Mouse (Mus musculus) adipocyte (in vitro differentiated cells): ENCODE results near the gene Arl3.

ENCODE experiments used
- DNase-seq: peaks from one replicate; pipeline ENCODE4 v3.0.0-alpha.2; 2016; ENCODE audit warnings: low spot score

Arl3 gene

DNA sequence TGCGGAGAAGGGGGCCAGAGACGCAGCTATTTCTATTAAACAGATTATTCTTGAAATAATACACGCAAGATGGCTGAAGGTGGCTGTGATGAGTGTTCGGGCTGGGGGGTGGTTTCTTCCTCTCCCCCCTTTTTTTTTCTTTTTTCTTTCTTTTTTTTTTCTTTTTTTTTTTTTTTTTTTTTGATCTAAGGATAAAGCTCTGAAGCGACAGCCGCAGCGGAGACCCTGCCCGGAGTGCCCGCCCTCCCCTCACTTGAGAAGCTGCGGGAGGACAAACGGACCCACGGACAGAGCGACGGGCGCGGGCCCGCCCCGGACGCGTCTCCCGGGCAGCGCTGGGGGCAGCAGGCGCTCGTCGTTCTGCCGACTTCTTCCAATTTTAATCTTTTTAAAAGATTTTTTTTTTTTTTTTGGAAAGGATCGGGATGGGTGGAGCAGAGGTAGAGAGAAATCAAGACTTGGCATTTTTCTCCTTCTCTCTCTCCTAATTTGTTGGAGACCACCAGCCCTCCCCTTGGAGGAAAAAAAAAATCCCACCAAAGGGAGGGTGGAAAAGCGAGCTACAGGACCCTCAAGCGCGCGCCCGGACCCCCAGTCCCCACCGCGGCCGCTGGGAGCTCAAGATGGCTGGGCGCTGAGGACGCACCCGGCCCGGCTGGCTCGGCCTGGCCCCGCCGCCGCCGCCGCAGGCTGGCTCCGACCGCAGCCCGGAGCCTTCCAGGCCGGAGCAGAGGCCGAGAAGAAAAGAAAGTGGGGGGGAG is 72.2 kb downstream of the Arl3 start:
- peak; percentile 66 for DNase-seq

- peak; percentile 100 for DNase-seq
Measured at GRCm38 (mm10) chr19:46499836-46500580, 73.0 kb downstream of the Arl3 start.

DNA sequence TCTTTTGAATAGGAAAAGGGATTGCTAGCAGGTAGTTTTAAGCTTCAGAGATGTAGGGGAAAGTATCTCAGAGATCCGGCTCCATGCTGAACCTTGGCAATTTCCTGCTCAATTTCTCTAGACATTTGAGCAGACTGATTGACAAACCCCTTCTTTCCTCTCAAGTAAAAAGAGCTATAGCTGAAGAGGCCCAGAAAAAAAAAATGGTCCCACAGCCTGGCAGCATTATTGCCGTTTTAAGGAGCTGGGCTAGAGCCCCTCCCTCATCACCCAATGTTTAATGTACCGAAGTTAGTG is 73.5 kb downstream of the Arl3 start:
- DNase-seq, result no peak

DNA sequence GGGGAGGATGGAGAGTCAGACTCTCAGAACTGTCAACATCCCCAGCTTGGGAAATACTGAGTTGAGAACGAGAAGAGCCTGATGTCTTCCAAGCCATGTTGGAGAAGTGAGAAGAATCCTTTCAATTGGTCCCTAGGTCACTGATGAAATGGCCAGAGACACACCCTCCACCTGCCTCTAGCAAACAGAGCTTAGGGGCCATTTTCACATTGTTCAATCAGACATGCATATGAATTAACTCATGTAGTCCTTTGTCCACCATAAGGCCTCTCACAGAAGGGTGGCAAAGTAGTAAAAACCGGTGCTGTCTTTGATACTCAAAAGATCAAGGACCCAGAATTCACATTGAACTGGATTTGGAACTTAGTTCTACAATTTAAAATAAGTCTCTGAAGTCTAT is 75.8 kb downstream of the Arl3 start:
- DNase-seq, result no peak

DNA sequence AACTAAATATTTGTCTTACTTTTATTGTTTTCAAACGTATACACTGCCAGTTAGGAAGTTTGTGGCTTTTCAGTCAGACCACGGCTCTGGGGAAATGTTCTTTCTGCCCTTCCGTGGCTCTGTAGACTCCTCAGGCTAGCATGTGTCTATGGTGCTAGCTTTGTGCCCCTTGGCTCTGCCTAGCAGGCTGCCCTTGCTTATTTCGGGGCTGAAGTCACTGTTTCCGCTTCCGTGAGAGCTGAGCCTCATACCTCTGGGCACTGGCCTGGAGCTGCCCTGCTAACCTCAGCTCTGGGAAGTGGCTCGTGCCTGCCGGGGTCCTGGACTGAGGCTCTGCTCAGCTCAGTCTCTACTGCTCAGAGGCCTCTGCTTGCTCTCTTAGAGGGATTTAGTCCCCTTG is 77.9 kb downstream of the Arl3 start:
- no peak for DNase-seq

DNA sequence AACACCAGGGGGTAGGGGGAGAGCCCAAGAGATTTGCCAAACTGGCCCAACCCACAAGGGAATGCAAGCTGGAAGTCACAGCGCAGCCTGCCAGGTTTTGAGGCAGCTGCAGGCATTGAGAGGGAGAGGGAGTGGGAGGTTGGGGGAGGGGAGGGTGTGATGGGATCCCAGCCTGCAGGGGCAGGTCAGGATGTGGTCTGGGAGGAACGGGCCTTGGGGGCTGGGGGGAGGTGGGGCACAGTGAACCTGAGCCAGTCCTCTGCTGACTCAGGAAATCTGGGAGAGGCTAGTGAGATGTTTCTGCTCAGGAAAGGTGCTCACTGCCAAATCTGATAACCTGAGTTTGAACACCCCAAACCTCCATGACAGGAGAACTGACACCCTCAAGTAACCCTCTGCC is 82.4 kb downstream of the Arl3 start:
- DNase-seq, result peak; percentile 70

- no peak for DNase-seq
Measured at GRCm38 (mm10) chr19:46489448-46489847, 83.5 kb downstream of the Arl3 start.

DNA sequence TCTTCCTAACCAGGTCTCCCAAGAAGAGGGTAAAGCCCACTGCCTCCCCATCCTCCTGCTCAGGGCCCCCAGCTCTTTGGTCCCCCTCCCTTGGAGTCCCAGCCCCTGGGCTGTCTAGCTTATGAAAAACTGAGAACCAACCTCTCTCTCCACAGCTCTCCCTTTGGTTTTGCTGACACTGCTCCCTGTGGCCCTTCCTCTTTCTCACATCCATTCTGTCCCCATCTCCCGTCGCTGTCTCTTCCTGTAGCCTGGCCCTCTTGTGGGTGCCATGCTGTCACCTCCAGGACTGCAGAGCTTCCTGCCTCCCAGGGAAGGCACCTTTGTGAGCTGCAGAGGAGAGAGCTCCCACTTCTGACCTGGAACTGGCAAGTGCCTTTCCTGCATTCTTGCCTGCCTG is 86.3 kb downstream of the Arl3 start:
- no peak for DNase-seq

DNA sequence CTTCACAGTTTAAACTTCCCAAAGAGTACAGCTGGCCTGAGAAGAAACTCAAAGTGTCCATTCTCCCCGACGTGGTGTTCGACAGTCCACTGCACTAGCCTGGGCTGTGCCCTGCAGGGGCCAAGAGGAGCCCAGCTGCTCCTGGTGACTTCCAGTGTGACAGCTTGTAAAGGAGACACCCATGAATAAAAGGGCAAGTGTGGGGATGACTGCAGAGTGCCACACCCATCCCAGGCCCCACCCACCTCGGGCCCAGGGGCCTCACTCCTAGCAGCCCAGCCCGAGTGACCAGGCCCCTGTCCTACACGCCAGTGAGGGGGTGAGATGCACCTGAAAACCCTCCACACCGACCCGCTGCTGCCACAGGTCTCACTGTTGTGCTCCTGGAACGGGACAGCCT is 87.2 kb downstream of the Arl3 start:
- no peak for DNase-seq

- DNase-seq, result peak; percentile 99
Measured at GRCm38 (mm10) chr19:46484518-46484917, 88.5 kb downstream of the Arl3 start.

DNA sequence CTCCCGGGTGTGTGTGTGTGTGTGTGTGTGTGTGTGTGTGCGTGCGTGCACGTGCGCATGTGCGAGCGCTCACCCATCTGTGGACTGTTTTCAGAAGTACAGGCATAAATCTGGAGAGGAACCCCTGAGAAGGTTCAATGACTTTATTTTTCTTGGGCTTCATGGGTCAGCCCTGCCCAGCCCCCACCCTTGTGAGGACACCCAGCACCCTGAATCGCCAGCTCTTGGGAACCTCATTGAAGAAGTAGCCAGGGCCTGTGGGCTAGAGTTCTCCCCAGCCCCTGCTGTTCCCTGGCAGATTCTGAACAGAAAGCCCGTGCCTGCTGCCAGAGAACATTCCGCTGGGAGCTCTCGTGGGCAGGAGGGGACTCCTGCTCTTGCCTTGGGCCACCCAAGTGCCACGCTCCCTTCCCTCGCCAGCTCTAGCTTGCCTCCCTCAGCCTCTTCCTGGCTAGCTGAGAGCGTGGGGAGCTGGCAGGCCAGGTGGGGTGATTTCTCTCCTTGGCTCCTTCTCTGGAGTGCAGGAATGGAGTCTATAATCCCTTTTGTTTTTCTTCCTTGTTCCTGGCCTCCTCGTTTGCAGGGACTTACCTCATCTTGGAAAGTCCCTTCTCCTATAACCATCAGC is 89.2 kb downstream of the Arl3 start:
- peak; percentile 73 for DNase-seq

- no peak for DNase-seq
Measured at GRCm38 (mm10) chr19:46482896-46483516, 90.0 kb downstream of the Arl3 start.

- peak; percentile 70 for DNase-seq
Measured at GRCm38 (mm10) chr19:46481756-46482155, 91.2 kb downstream of the Arl3 start.

DNA sequence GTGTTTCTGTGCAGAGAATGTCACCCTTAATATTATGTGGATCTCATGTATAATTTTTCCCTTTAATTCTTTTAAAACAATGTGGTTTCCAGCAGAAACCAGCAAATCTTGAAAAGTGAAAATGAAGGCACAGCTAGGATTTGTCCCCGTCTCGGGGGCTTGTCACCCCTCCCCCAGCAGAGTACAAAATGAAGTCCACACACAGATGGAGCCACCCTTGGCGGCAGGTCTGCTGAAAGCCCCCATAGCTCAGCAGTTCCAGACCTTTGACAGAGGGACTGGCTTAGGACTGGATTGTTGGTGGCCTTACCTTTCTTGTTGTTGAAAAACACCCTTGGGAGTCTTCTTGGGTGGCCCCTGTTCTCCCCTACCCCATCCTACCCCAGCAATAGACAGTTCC is 91.6 kb downstream of the Arl3 start:
- no peak for DNase-seq
